Mouse (Mus musculus) mesoderm, embryonic 11.5 days (tissue): Measurements from ENCODE around the gene Adgrl2.

Experiments
- DNase-seq: peaks from one replicate; pipeline ENCODE4 v3.0.0-alpha.2; 2012; ENCODE audit warnings: low read depth, low spot score

Adgrl2 gene

GRCm38 (mm10) chr3:148885184-148885583 lies 105.2 kb downstream of the Adgrl2 start:
- DNase-seq: no peak

- DNase-seq: no peak
Measured at GRCm38 (mm10) chr3:148881431-148881830, 108.9 kb downstream of the Adgrl2 start.

- no peak for DNase-seq
Measured at GRCm38 (mm10) chr3:148872563-148872962, 117.8 kb downstream of the Adgrl2 start.

- DNase-seq: no peak
Measured at GRCm38 (mm10) chr3:148871792-148872464, 118.4 kb downstream of the Adgrl2 start.

- peak; percentile 26 for DNase-seq
Measured at GRCm38 (mm10) chr3:148867618-148868017, 122.7 kb downstream of the Adgrl2 start.

GRCm38 (mm10) chr3:148866633-148867032 lies 123.7 kb downstream of the Adgrl2 start:
- no peak for DNase-seq

GRCm38 (mm10) chr3:148866053-148866452 lies 124.3 kb downstream of the Adgrl2 start:
- no peak for DNase-seq

- DNase-seq: no peak
Measured at GRCm38 (mm10) chr3:148865234-148865633, 125.1 kb downstream of the Adgrl2 start.

GRCm38 (mm10) chr3:148861860-148862259 lies 128.5 kb downstream of the Adgrl2 start:
- peak; percentile 18 for DNase-seq

GRCm38 (mm10) chr3:148854306-148854910 lies 135.9 kb downstream of the Adgrl2 start:
- peak; percentile 29 for DNase-seq

- peak; percentile 27 for DNase-seq
Measured at GRCm38 (mm10) chr3:148853372-148853771, 137.0 kb downstream of the Adgrl2 start.

GRCm38 (mm10) chr3:148852556-148852955 lies 137.8 kb downstream of the Adgrl2 start:
- DNase-seq: peak; percentile 19

GRCm38 (mm10) chr3:148850821-148851220 lies 139.5 kb downstream of the Adgrl2 start:
- DNase-seq: no peak

GRCm38 (mm10) chr3:148848366-148848765 lies 142.0 kb downstream of the Adgrl2 start:
- no peak for DNase-seq

GRCm38 (mm10) chr3:148844182-148844581 lies 146.2 kb downstream of the Adgrl2 start:
- no peak for DNase-seq

GRCm38 (mm10) chr3:148842533-148842932 lies 147.8 kb downstream of the Adgrl2 start:
- no peak for DNase-seq

- no peak for DNase-seq
Measured at GRCm38 (mm10) chr3:148838835-148839296, 151.5 kb downstream of the Adgrl2 start.

GRCm38 (mm10) chr3:148838095-148838834 lies 152.1 kb downstream of the Adgrl2 start:
- DNase-seq: no peak

- DNase-seq: no peak
Measured at GRCm38 (mm10) chr3:148835136-148835535, 155.2 kb downstream of the Adgrl2 start.

GRCm38 (mm10) chr3:148833070-148833769 lies 157.1 kb downstream of the Adgrl2 start:
- DNase-seq: no peak

GRCm38 (mm10) chr3:148832001-148832400 lies 158.4 kb downstream of the Adgrl2 start:
- DNase-seq: no peak

- no peak for DNase-seq
Measured at GRCm38 (mm10) chr3:148828519-148828918, 161.8 kb downstream of the Adgrl2 start.
